ENCODE assay signal across 28 mouse cellular contexts in genomic region chr12:16911524-16911923, GRCm38 (mm10).
"Had no signal": no experiment of that assay in that cellular context is flagged by ENCODE, and none has a peak within 500 bp of the region (broad histone marks: within the 10 kb centered on the region; RNA-seq: fewer than 3 reads in every experiment).

No protein-coding gene starts in this region.

- H3K27ac ChIP-seq: limb, embryonic 10.5 days; limb, embryonic 12.5 days; limb, embryonic 13.5 days; limb, embryonic 15.5 days; liver, embryonic 12.5 days; liver, embryonic 13.5 days; liver, embryonic 14.5 days; liver, embryonic 15.5 days; lung, embryonic 15.5 days; macrophage; midbrain, embryonic 10.5 days; midbrain, embryonic 12.5 days; midbrain, embryonic 13.5 days; midbrain, embryonic 15.5 days; neural tube, embryonic 12.5 days had no signal

- H3K9ac ChIP-seq: limb, embryonic 12.5 days; limb, embryonic 13.5 days; limb, embryonic 15.5 days; liver, embryonic 12.5 days; liver, embryonic 13.5 days; liver, embryonic 14.5 days; liver, embryonic 15.5 days; liver, postnatal 0 days; lung, embryonic 14.5 days; lung, embryonic 15.5 days; midbrain, embryonic 12.5 days; midbrain, embryonic 13.5 days; midbrain, embryonic 15.5 days; neural tube, embryonic 12.5 days had no signal

- H3K27me3 ChIP-seq: limb, embryonic 12.5 days; limb, embryonic 13.5 days; limb, embryonic 15.5 days; liver, embryonic 12.5 days; liver, embryonic 13.5 days; liver, embryonic 15.5 days; lung, embryonic 15.5 days; megakaryocyte, embryonic 14.5 days; midbrain, embryonic 12.5 days; midbrain, embryonic 13.5 days; midbrain, embryonic 15.5 days; neural tube, embryonic 12.5 days had no signal

- H3K9me3 ChIP-seq: limb, embryonic 10.5 days; limb, embryonic 12.5 days; limb, embryonic 13.5 days; limb, embryonic 15.5 days; liver, embryonic 12.5 days; liver, embryonic 13.5 days; liver, embryonic 15.5 days; lung, embryonic 15.5 days; megakaryocyte, embryonic 14.5 days; midbrain, embryonic 10.5 days; midbrain, embryonic 12.5 days; midbrain, embryonic 13.5 days; midbrain, embryonic 15.5 days; neural tube, embryonic 12.5 days had no signal

- DNase-seq: left cerebral cortex, postnatal 4 days; liver; liver, embryonic 13.5 days; liver, postnatal 0 days; lung, adult 18-20 months; lung, adult 2 months; lung, embryonic 14.5 days; lung, postnatal 10 days; lung, postnatal 14 days; lung, postnatal 36 days; lung, postnatal 4 days; midbrain, embryonic 14.5 days had no signal

- H3K4me3 ChIP-seq: limb, embryonic 10.5 days; limb, embryonic 12.5 days; limb, embryonic 13.5 days; limb, embryonic 15.5 days; liver, embryonic 12.5 days; liver, embryonic 13.5 days; liver, embryonic 15.5 days; lung, embryonic 15.5 days; megakaryocyte, embryonic 14.5 days; midbrain, embryonic 10.5 days; midbrain, embryonic 12.5 days; midbrain, embryonic 13.5 days; midbrain, embryonic 15.5 days; myocyte; neural tube, embryonic 12.5 days had no signal

- H3K4me1 ChIP-seq: limb, embryonic 10.5 days; limb, embryonic 12.5 days; limb, embryonic 13.5 days; limb, embryonic 15.5 days; lung, embryonic 15.5 days; midbrain, embryonic 15.5 days; neural tube, embryonic 12.5 days had no signal

- H3K36me3 ChIP-seq: limb, embryonic 10.5 days; limb, embryonic 12.5 days; limb, embryonic 13.5 days; limb, embryonic 15.5 days; liver, embryonic 12.5 days; liver, embryonic 13.5 days; liver, embryonic 15.5 days; lung, embryonic 15.5 days; midbrain, embryonic 10.5 days; midbrain, embryonic 12.5 days; midbrain, embryonic 13.5 days; midbrain, embryonic 15.5 days; neural tube, embryonic 12.5 days had no signal
